Mouse (Mus musculus): ENCODE data around the gene Ppm1m.

GRCm38 (mm10) chr9:106145582-106145981 lies 54.0 kb downstream of the Ppm1m start:
- no peak for TF ChIP-seq CTCF (IDR thresholded peaks at IDR 0.05)
- TF ChIP-seq EP300 (IDR thresholded peaks at IDR 0.05; ENCODE audit: insufficient read depth, low read depth, low read length), result no peak
- no peak for TF ChIP-seq POLR2A (IDR thresholded peaks at IDR 0.05; ENCODE audit: insufficient read depth, low read depth, low read length)
